Mouse (Mus musculus) embryonic facial prominence, embryonic 14.5 days (tissue): ENCODE measurements around the gene Catip. TPM values are rescaled to one million over a fixed set of nuclear protein-coding genes. Genes with fewer than 3 reads are reported as not detected.

Experiments used
- ATAC-seq: fragments of 200-750 bp; cut with Nextera tagmentation; 2 replicates; pipeline ENCODE4 v1.8.0; 2017; ENCODE audit warnings: low read depth, moderate number of reproducible peaks, moderate TSS enrichment
- DNase-seq: peaks from one replicate; pipeline ENCODE4 v3.0.0-alpha.2; 2015; ENCODE audit warnings: low spot score
- H3K27ac ChIP-seq: fragments of 300-500 bp; sonication (generic); replicated peaks from 2 replicates; pipeline ENCODE4 v1.5.1; 2014; ENCODE audit warnings: low read depth, mild to moderate bottlenecking, low read length, moderate library complexity
- H3K27me3 ChIP-seq: fragments of 300-500 bp; sonication (generic); replicated peaks from 2 replicates; pipeline ENCODE4 v1.6.1; 2014; ENCODE audit warnings: low read length; ENCODE audit not compliant: control insufficient read depth, insufficient read depth
- H3K36me3 ChIP-seq: fragments of 300-500 bp; sonication (generic); 2 replicates; pipeline ENCODE4 v1.6.1; 2014; ENCODE audit warnings: low read length, mixed read lengths; ENCODE audit not compliant: control insufficient read depth, insufficient read depth
- H3K4me1 ChIP-seq: fragments of 300-500 bp; sonication (generic); 2 replicates; pipeline ENCODE4 v1.6.1; 2014; ENCODE audit warnings: antibody characterized with exemption, low read length; ENCODE audit not compliant: control insufficient read depth, insufficient read depth
- H3K4me2 ChIP-seq: fragments of 300-500 bp; sonication (generic); 2 replicates; pipeline ENCODE4 v1.6.1; 2014; ENCODE audit warnings: low read depth, mild to moderate bottlenecking, low read length, moderate library complexity, mixed read lengths
- H3K4me3 ChIP-seq: fragments of 300-500 bp; sonication (generic); 2 replicates; pipeline ENCODE4 v1.5.1; 2014; ENCODE audit warnings: low read depth, mild to moderate bottlenecking, low read length
- H3K9ac ChIP-seq: fragments of 300-500 bp; sonication (generic); 2 replicates; pipeline ENCODE4 v1.6.1; 2014; ENCODE audit warnings: low read depth, mild to moderate bottlenecking, low read length, moderate library complexity, mixed read lengths
- H3K9me3 ChIP-seq: fragments of 300-500 bp; sonication (generic); 2 replicates; pipeline ENCODE4 v1.6.1; 2016; ENCODE audit warnings: low read length; ENCODE audit not compliant: control insufficient read depth
- WGBS: fragments of 180-500 bp; shearing (Covaris S2); extraction: QIAGEN DNeasy Blood & Tissue Kit; methylation state at CpG from one replicate; pipeline ENCODE4 v1.1.7; 2014; 5-methylcytosine and 5-hydroxymethylcytosine counted together
- polyA plus RNA-seq: library from polyadenylated mRNA; unstranded; fragments of >200 nt; fragmentation: Nextera tagmentation; extraction: Ambion mirVana; gene quantifications from 2 replicates; pipeline ENCODE4 v1.2.1, GENCODE M21; 2014

Catip gene
- polyA plus RNA-seq, 1 experiment from 2014 or later, result 0.95 TPM

GRCm38 (mm10) chr1:74389831-74390286 lies 28.0 kb downstream of the Catip start:
- peak; percentile 89 for DNase-seq
- 4% methylated on average over 26 of the region's 29 CpGs for WGBS
- Histone ChIP-seq H3K9ac (peak overlapping the region; percentile 56), H3K4me1 (peaks cover 27% of the 10 kb centered on the region), H3K27me3 (no peaks in the 10 kb centered on the region), H3K4me2 (peak overlapping the region; percentile 96), H3K27ac (peak overlapping the region; percentile 99), H3K36me3 (peaks cover 16% of the 10 kb centered on the region), H3K9me3 (no peaks in the 10 kb centered on the region), H3K4me3 (peak overlapping the region; percentile 91)
- 0 out of 2 replicates have a peak, but pooled peaks have one; percentile 1 for ATAC-seq

- peak overlapping the region; percentile 56 for H3K9ac ChIP-seq
- H3K4me1 ChIP-seq, result peaks cover 27% of the 10 kb centered on the region
- H3K4me3 ChIP-seq, result peak overlapping the region; percentile 91
Measured at GRCm38 (mm10) chr1:74390287-74390906, 28.5 kb downstream of the Catip start.

DNA sequence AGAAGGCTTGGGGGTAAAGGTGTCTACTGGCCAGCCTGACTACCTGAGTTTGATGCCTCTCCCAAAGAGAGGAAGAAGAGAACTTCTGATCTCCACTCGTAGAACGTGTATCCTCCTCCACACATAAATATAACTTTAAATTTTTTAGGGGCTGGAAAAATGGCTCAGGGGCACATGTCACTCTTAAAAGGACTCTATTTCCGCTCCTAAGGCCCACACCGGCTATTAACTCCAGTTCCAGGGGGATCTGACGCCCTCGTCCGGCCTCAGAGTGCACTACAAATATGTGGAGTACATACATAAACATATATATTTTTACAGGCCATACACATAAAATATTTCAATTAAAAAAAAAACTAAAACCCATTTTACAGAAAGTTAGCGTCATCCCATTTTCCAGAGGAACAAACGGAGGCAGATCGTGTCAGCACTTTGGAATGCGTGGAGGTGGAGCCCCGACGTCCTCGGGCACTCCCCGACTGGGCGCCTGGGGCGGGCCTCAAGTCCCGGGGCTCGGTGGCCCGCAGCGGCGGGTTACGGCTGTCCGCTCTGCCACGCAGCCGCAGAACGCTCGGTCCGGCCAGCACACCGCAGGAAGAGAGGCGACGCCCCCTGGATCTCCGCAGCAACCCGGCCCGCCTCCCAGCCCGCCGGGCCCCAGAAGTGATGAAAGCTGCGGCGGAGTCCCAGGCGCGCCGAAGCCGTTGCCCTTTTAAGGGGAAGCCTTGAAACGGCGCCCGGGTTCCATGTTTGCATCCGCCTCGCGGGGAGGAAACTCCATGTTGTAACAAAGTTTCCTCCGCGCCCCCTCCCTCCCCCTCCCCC lies 29.2 kb downstream of the Catip start, which contains the start of gene Ctdsp1:
Ctdsp1 (plus strand) TSS at position 586 of the 825 bp plus-strand sequence.
- 7% methylated on average over 14 of the region's 51 CpGs for WGBS
- Histone ChIP-seq H3K9me3 (no peaks in the 10 kb centered on the region), H3K4me2 (peak within 1 kb of the TSS; percentile 96), H3K9ac (peak within 1 kb of the TSS; percentile 100), H3K27ac (peak within 1 kb of the TSS; percentile 99), H3K27me3 (no peaks in the 10 kb centered on the region), H3K4me3 (peak within 1 kb of the TSS; percentile 91), H3K4me1 (peaks cover 27% of the 10 kb centered on the region), H3K36me3 (peaks cover 21% of the 10 kb centered on the region)
- ATAC-seq, result peak; percentile 85
- peak; percentile 99 for DNase-seq

More at GRCm38 (mm10) chr1:74390287-74390906, 28.5 kb downstream of the Catip start:
- Histone ChIP-seq H3K4me2 (peak overlapping the region; percentile 96), H3K9me3 (no peaks in the 10 kb centered on the region), H3K36me3 (peaks cover 21% of the 10 kb centered on the region), H3K27me3 (no peaks in the 10 kb centered on the region), H3K27ac (peak overlapping the region; percentile 99)
- no peak for ATAC-seq
- WGBS, result 5% methylated on average over 21 of the region's 21 CpGs
- DNase-seq, result peak; percentile 74

GRCm38 (mm10) chr1:74391844-74392441 lies 30.0 kb downstream of the Catip start:
- Histone ChIP-seq H3K36me3 (peaks cover 21% of the 10 kb centered on the region), H3K27ac (peak overlapping the region; percentile 99), H3K4me3 (peak overlapping the region; percentile 91), H3K9ac (peak overlapping the region; percentile 100), H3K9me3 (no peaks in the 10 kb centered on the region), H3K27me3 (no peaks in the 10 kb centered on the region), H3K4me2 (peak overlapping the region; percentile 96), H3K4me1 (peaks cover 27% of the 10 kb centered on the region)
- peak; percentile 67 for DNase-seq
- WGBS, result 0% methylated on average over 11 of the region's 63 CpGs
- ATAC-seq, result peak; percentile 31

DNA sequence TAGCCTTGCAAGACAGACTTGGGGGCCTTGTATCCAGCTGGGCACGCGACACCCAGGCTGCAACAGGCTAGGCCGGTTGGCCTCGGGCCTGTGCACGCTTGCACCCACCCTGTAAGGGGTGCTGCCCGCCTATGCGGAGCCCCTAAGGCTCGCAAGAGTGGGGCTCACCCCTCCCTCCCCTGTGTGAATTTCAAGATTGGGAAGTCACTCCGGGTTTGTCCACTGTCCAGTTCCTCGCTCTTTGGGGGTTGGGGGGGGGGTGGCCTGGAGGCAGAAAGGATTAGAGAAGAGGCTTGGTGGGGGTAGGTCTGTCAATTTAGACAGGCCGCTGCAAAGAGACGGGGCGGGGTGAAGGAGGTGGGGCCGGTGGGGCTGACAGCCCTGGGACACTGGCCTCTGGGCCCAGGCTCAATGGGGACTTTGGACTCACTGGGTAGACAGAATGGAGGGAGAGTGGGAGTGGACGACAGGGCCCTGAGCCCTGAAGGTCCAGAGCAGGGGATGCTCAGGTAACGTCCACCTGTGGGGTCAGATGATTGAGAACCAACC lies 30.6 kb downstream of the Catip start:
- peak overlapping the region; percentile 100 for H3K9ac ChIP-seq
- H3K4me1 ChIP-seq, result peaks cover 23% of the 10 kb centered on the region
- WGBS, result 4% methylated on average over 16 of the region's 16 CpGs
- peak overlapping the region; percentile 91 for H3K4me3 ChIP-seq
- peak overlapping the region; percentile 99 for H3K27ac ChIP-seq
- H3K9me3 ChIP-seq, result no peaks in the 10 kb centered on the region
- H3K4me2 ChIP-seq, result peak overlapping the region; percentile 96
- H3K36me3 ChIP-seq, result peaks cover 21% of the 10 kb centered on the region
- H3K27me3 ChIP-seq, result no peaks in the 10 kb centered on the region
- ATAC-seq, result 0 out of 2 replicates have a peak, but pooled peaks have one; percentile 3
- DNase-seq, result no peak

- DNase-seq (no peak), ATAC-seq (no peak)
- Histone ChIP-seq H3K27ac (peak overlapping the region; percentile 99), H3K27me3 (no peaks in the 10 kb centered on the region), H3K9ac (peak overlapping the region; percentile 100), H3K9me3 (no peaks in the 10 kb centered on the region), H3K4me2 (peak overlapping the region; percentile 96), H3K36me3 (peaks cover 21% of the 10 kb centered on the region), H3K4me1 (peaks cover 21% of the 10 kb centered on the region), H3K4me3 (peak overlapping the region; percentile 91)
- WGBS, result 51% methylated on average over 7 of the region's 7 CpGs
Measured at GRCm38 (mm10) chr1:74393010-74393409, 31.1 kb downstream of the Catip start.

DNA sequence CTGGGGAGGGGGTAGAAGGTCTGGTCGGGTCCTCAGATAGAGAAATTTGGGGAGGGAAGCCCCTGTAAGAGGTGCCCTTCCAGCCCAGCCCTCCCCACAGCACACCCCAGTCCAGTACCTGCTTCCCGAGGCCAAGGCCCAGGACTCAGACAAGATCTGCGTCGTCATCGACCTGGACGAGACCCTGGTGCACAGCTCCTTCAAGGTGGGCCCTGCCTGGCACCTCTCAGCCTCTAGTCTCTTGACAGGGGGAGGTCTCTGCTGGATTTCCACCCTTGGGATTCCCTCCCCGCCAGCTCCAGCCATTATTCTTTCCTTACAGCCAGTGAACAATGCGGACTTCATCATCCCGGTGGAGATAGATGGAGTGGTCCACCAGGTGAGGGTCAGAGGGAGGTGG lies 31.8 kb downstream of the Catip start:
- peak overlapping the region; percentile 96 for H3K4me2 ChIP-seq
- 0 out of 2 replicates have a peak overlapping the region, but pooled peaks have one; percentile 100 for H3K9ac ChIP-seq
- 85% methylated on average over 8 of the region's 9 CpGs for WGBS

DNA sequence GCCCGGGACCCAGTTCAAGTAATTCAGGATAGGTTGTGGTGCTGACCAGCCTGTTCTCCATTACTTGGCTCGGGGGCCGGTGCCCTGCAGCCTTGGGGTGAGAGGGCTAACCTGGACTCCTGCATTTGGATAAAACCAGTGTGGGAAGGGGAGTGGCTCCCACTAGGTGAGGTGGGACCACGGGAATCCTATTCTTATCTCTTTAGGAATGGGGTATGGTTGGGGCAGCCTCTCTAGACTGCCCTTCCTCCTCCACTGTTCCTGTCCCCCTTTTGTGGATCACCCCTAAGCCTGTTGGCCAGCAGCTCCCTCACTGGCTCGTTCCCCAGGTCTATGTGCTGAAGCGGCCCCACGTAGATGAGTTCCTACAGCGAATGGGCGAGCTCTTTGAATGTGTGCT lies 32.4 kb downstream of the Catip start:
- H3K9me3 ChIP-seq, result no peaks in the 10 kb centered on the region
- no peak for ATAC-seq
- H3K27ac ChIP-seq, result no peak overlapping the region
- no peak for DNase-seq
- peaks cover 17% of the 10 kb centered on the region for H3K4me1 ChIP-seq
- H3K27me3 ChIP-seq, result no peaks in the 10 kb centered on the region
- peaks cover 21% of the 10 kb centered on the region for H3K36me3 ChIP-seq
- H3K4me3 ChIP-seq, result no peak overlapping the region
- H3K4me2 ChIP-seq, result no peak overlapping the region
- no peak overlapping the region for H3K9ac ChIP-seq
- whole genome bisulfite sequencing, result 88% methylated on average over 9 of the region's 9 CpGs

More for the DNA sequence above, 31.8 kb downstream of the Catip start:
- Histone ChIP-seq H3K4me1 (peaks cover 21% of the 10 kb centered on the region), H3K27me3 (no peaks in the 10 kb centered on the region), H3K36me3 (peaks cover 21% of the 10 kb centered on the region), H3K4me3 (no peak overlapping the region), H3K9me3 (no peaks in the 10 kb centered on the region), H3K27ac (no peak overlapping the region)
- DNase-seq (no peak), ATAC-seq (no peak)
